Mouse (Mus musculus): Measurements from ENCODE around the gene Plekha1. TPM values are rescaled to one million over a fixed set of nuclear protein-coding genes. Genes with fewer than 3 reads are reported as not detected.
A peak's percentile ranks its signal among the peaks of the same experiment; 100 is the strongest.

Plekha1 gene
- polyA plus RNA-seq, 1 experiment from 2014 or later: 45.1 TPM

GRCm38 (mm10) chr7:130834958-130835861 lies 30.3 kb upstream of the Plekha1 start:
- no peak overlapping the region for H3K9ac ChIP-seq
- ATAC-seq (ENCODE audit: insufficient number of reproducible peaks, insufficient read depth, low FRiP score, low TSS enrichment): no peak; the same call in 1 of the 2 replicates

DNA sequence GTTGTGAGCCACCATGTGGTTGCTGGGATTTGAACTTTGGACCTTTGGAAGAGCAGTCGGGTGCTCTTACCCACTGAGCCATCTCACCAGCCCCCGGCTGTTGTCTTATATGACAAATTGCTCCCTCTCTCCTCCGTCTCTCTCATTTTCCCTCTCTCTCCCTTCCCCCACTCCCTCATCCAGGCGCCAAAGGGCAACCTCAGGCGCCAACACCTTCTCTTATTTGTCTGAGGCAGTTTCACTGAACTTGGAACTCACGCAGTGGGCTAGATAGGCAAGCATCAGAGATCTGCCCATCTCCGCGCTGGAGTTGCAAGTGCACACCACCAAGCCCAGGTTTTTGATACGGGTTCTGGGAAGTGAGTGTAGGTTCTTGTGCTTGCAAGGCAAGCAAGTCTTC lies 29.5 kb upstream of the Plekha1 start:
- no peak for ATAC-seq (ENCODE audit: insufficient number of reproducible peaks, insufficient read depth, low FRiP score, low TSS enrichment)
- H3K4me1 ChIP-seq: peaks cover 21% of the 10 kb centered on the region
- 77% methylated on average over 9 of the region's 9 CpGs for WGBS

More at GRCm38 (mm10) chr7:130834958-130835861, 30.3 kb upstream of the Plekha1 start:
- no peak overlapping the region for H3K27ac ChIP-seq
- peaks cover 21% of the 10 kb centered on the region for H3K4me1 ChIP-seq
- H3K9me3 ChIP-seq: no peaks in the 10 kb centered on the region
- H3K4me2 ChIP-seq (replicated peaks): peak overlapping the region; percentile 21; the same call in 1 of the 2 replicates
- no peaks in the 10 kb centered on the region for H3K36me3 ChIP-seq
- peaks cover 6% of the 10 kb centered on the region; the same call in 1 of the 2 replicates for H3K27me3 ChIP-seq
- WGBS: 20% methylated on average over 18 of the region's 18 CpGs
- no peak overlapping the region for H3K4me3 ChIP-seq

GRCm38 (mm10) chr7:130837941-130838657 lies 27.5 kb upstream of the Plekha1 start:
- H3K4me1 ChIP-seq: peaks cover 21% of the 10 kb centered on the region
- peak; percentile 47; the same call in 1 of the 2 replicates for ATAC-seq (ENCODE audit: insufficient number of reproducible peaks, insufficient read depth, low FRiP score, low TSS enrichment)
- peaks cover 6% of the 10 kb centered on the region; the same call in 1 of the 2 replicates for H3K27me3 ChIP-seq

More for the DNA sequence above, 29.5 kb upstream of the Plekha1 start:
- Histone ChIP-seq H3K4me3 (no peak overlapping the region), H3K4me2 (replicated peaks) (no peak overlapping the region), H3K27ac (no peak overlapping the region), H3K36me3 (no peaks in the 10 kb centered on the region), H3K27me3 (peaks cover 6% of the 10 kb centered on the region; the same call in 1 of the 2 replicates), H3K9ac (no peak overlapping the region), H3K9me3 (no peaks in the 10 kb centered on the region)

GRCm38 (mm10) chr7:130838658-130839025 lies 26.9 kb upstream of the Plekha1 start:
- peaks cover 21% of the 10 kb centered on the region for H3K4me1 ChIP-seq
- H3K9me3 ChIP-seq: no peaks in the 10 kb centered on the region
- H3K27ac ChIP-seq: no peak overlapping the region
- no peaks in the 10 kb centered on the region for H3K36me3 ChIP-seq
- H3K4me3 ChIP-seq: no peak overlapping the region
- no peak overlapping the region for H3K4me2 ChIP-seq (replicated peaks)
- no peak overlapping the region for H3K9ac ChIP-seq
- whole genome bisulfite sequencing: 77% methylated on average over 3 of the region's 3 CpGs
- peaks cover 6% of the 10 kb centered on the region; the same call in 1 of the 2 replicates for H3K27me3 ChIP-seq
- ATAC-seq (ENCODE audit: insufficient number of reproducible peaks, insufficient read depth, low FRiP score, low TSS enrichment): no peak

More at GRCm38 (mm10) chr7:130837941-130838657, 27.5 kb upstream of the Plekha1 start:
- WGBS: 28% methylated on average over 12 of the region's 12 CpGs
- Histone ChIP-seq H3K36me3 (no peaks in the 10 kb centered on the region), H3K27ac (0 out of 2 replicates have a peak overlapping the region, but pooled peaks have one; percentile 6), H3K9me3 (no peaks in the 10 kb centered on the region), H3K4me3 (no peak overlapping the region), H3K9ac (no peak overlapping the region), H3K4me2 (replicated peaks) (no peak overlapping the region)

DNA sequence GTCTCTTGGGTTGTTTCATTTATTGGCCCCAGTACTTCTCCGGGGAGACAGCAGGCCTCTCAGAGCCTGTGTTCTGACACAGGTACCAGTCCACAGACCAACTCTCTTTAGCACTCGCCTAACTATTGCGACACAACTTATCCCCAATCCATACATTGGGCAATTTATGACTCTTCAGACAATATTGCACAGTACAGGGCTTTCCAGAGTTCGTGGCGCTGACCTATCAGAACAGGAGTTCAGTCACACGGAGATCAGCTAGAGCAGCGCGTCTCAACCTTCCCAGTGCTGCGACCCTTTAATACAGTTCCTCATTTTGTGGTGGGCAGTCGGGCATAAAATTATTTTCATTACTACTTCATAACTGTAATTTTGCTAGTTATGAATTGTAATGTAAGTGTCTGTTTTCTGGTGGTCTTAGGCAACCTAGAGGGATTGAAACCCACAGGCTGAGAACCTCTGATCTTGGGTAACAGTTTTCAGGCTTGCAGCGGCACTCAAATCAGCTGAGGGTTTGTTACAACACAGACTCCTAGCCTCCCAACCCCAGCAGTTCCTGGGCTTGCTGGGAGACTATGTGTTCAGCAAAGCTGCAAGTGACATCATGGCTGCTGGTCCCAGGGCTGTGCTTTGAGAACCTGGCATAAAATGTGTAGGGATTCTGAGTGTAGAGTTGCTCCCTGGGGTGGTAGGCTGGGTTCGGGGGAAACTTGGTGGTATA lies 26.0 kb upstream of the Plekha1 start:
- H3K9me3 ChIP-seq: no peaks in the 10 kb centered on the region
- H3K27ac ChIP-seq: no peak overlapping the region
- H3K4me3 ChIP-seq: no peak overlapping the region
- 88% methylated on average over 12 of the region's 12 CpGs for WGBS
- peaks cover 20% of the 10 kb centered on the region for H3K4me1 ChIP-seq
- peaks cover 3% of the 10 kb centered on the region; the same call in 1 of the 2 replicates for H3K27me3 ChIP-seq
- H3K9ac ChIP-seq: no peak overlapping the region
- ATAC-seq (ENCODE audit: insufficient number of reproducible peaks, insufficient read depth, low FRiP score, low TSS enrichment): no peak
- no peak overlapping the region for H3K4me2 ChIP-seq (replicated peaks)
- H3K36me3 ChIP-seq: no peaks in the 10 kb centered on the region

GRCm38 (mm10) chr7:130847164-130847718 lies 18.3 kb upstream of the Plekha1 start:
- WGBS: 85% methylated on average over 17 of the region's 17 CpGs
- Histone ChIP-seq H3K4me1 (no peaks in the 10 kb centered on the region), H3K27ac (no peak overlapping the region), H3K36me3 (no peaks in the 10 kb centered on the region), H3K4me2 (replicated peaks) (no peak overlapping the region), H3K9me3 (no peaks in the 10 kb centered on the region), H3K27me3 (no peaks in the 10 kb centered on the region), H3K9ac (no peak overlapping the region), H3K4me3 (no peak overlapping the region)
- ATAC-seq (ENCODE audit: insufficient number of reproducible peaks, insufficient read depth, low FRiP score, low TSS enrichment): no peak

DNA sequence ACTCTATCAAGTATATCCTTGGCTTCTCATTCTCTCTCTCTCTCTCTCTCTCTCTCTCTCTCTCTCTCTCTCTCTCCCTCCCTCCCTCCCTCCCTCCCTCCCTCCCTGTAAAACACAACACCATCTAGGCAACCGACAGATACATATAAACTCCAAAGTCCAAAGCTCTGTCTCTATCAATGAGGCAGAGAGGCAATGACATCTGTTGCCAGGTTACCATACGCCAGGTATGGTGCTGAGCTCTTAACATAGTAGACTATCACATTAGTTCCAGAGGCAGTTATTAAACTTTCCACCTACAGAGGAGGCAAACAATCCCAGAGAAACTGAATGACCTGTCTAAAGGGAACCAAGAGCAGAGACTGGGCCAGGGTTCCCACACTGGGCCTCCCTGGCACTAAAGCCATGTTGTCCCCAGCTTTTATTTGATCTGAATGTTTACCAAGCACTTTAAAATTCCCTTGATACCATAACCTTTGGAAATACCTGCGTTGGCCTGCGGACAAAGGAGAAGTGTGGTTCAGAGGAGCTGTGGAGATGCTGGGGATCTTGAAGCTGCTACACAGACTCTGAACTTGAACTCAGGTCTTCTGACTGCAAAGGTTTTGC lies 10.8 kb upstream of the Plekha1 start:
- ATAC-seq (ENCODE audit: insufficient number of reproducible peaks, insufficient read depth, low FRiP score, low TSS enrichment): no peak
- H3K27ac ChIP-seq: no peak overlapping the region
- no peaks in the 10 kb centered on the region for H3K27me3 ChIP-seq
- 77% methylated on average over 4 of the region's 4 CpGs for WGBS
- H3K4me1 ChIP-seq: no peaks in the 10 kb centered on the region
- H3K9me3 ChIP-seq: no peaks in the 10 kb centered on the region
- H3K9ac ChIP-seq: no peak overlapping the region
- H3K4me3 ChIP-seq: no peak overlapping the region
- no peak overlapping the region for H3K4me2 ChIP-seq (replicated peaks)
- H3K36me3 ChIP-seq: no peaks in the 10 kb centered on the region

GRCm38 (mm10) chr7:130855681-130856080 lies 9.9 kb upstream of the Plekha1 start:
- Histone ChIP-seq H3K4me2 (replicated peaks) (no peak overlapping the region), H3K27me3 (no peaks in the 10 kb centered on the region), H3K36me3 (no peaks in the 10 kb centered on the region), H3K4me1 (peaks cover 5% of the 10 kb centered on the region; the same call in 1 of the 2 replicates), H3K4me3 (no peak overlapping the region), H3K9ac (no peak overlapping the region), H3K27ac (no peak overlapping the region), H3K9me3 (no peaks in the 10 kb centered on the region)
- ATAC-seq (ENCODE audit: insufficient number of reproducible peaks, insufficient read depth, low FRiP score, low TSS enrichment): no peak
- WGBS: 29% methylated on average over 3 of the region's 3 CpGs

DNA sequence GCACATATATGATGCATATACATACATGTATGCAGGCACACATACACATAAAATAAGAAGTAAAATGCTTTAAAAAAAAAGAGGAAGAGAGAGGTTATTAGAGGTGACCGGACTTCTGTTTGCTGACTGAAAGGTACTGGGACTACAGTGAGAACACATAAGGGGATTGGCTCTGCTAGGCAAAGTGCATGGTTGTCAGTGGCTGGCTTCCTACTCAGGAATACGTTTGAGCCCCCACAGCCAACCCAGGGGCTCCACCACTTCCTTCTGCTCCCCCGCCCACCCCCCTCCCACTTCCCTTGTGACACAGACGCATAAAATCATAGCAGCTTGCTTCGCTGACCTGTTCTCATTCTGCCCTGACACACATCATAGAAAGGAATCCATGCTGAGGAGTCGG lies 7.6 kb upstream of the Plekha1 start:
- ATAC-seq (ENCODE audit: insufficient number of reproducible peaks, insufficient read depth, low FRiP score, low TSS enrichment): no peak
- H3K27ac ChIP-seq: no peak overlapping the region
- no peak overlapping the region for H3K4me2 ChIP-seq (replicated peaks)
- 69% methylated on average over 6 of the region's 6 CpGs for WGBS
- H3K27me3 ChIP-seq: no peaks in the 10 kb centered on the region
- H3K9ac ChIP-seq: no peak overlapping the region
- no peak overlapping the region for H3K4me3 ChIP-seq
- no peaks in the 10 kb centered on the region for H3K9me3 ChIP-seq
- peaks cover 13% of the 10 kb centered on the region; the same call in 1 of the 2 replicates for H3K4me1 ChIP-seq
- H3K36me3 ChIP-seq: no peaks in the 10 kb centered on the region

GRCm38 (mm10) chr7:130859926-130860325 lies 5.6 kb upstream of the Plekha1 start:
- Histone ChIP-seq H3K9me3 (no peaks in the 10 kb centered on the region), H3K4me3 (no peak overlapping the region), H3K36me3 (no peaks in the 10 kb centered on the region), H3K27ac (no peak overlapping the region), H3K27me3 (no peaks in the 10 kb centered on the region), H3K4me1 (peaks cover 13% of the 10 kb centered on the region; the same call in 1 of the 2 replicates), H3K9ac (no peak overlapping the region), H3K4me2 (replicated peaks) (no peak overlapping the region)
- 50% methylated on average over 4 of the region's 5 CpGs for WGBS
- ATAC-seq (ENCODE audit: insufficient number of reproducible peaks, insufficient read depth, low FRiP score, low TSS enrichment): no peak
